ENCODE assay signal across 8 mouse cellular contexts in genomic region chr4:141547299-141547698, GRCm38 (mm10). TPM values are rescaled to one million over a fixed set of nuclear protein-coding genes. Genes with fewer than 3 reads are reported as not detected.
DNase-seq lines count a peak whose midpoint lies in the region; ATAC-seq and TF ChIP-seq lines count a peak whose summit lies in the region.

No protein-coding gene starts in this region.

- H3K9me3 ChIP-seq in kidney, postnatal 0 days (replicated peaks; ENCODE audit: low read length) = no peaks in the 10 kb centered on the region
- H3K9me3 ChIP-seq in intestine, embryonic 16.5 days (ENCODE audit: control insufficient read depth, low read length) = no peaks in the 10 kb centered on the region
- H3K9me3 ChIP-seq in neural tube, embryonic 12.5 days = no peaks in the 10 kb centered on the region

- peak overlapping the region; percentile 100 for H3K27ac ChIP-seq in kidney, postnatal 0 days
- H3K27ac ChIP-seq in cortical plate, adult 2 months (ENCODE audit: insufficient read depth, low read length) = peak overlapping the region; percentile 69
- peak overlapping the region; percentile 100 for H3K27ac ChIP-seq in intestine, embryonic 16.5 days (ENCODE audit: low read length)
- peak overlapping the region; percentile 9; the same call in 1 of the 2 replicates for H3K27ac ChIP-seq in neural tube, embryonic 12.5 days

- TF ChIP-seq CTCF in kidney, postnatal 0 days (IDR thresholded peaks at IDR 0.05; ENCODE audit: low read depth) = no peak
- no peak for TF ChIP-seq CTCF in cortical plate, adult 2 months (IDR thresholded peaks at IDR 0.05; ENCODE audit: extremely low read depth, insufficient read depth, low read length)

- peak overlapping the region; percentile 98; the same call in 1 of the 2 replicates for H3K9ac ChIP-seq in kidney, postnatal 0 days (ENCODE audit: low read depth, low read length)
- peak overlapping the region; percentile 99 for H3K9ac ChIP-seq in intestine, embryonic 16.5 days (ENCODE audit: low read depth, low read length)
- H3K9ac ChIP-seq in neural tube, embryonic 12.5 days = peak overlapping the region; percentile 88

- H3K27me3 ChIP-seq in kidney, postnatal 0 days (ENCODE audit: insufficient read depth, low read length) = no peaks in the 10 kb centered on the region
- no peaks in the 10 kb centered on the region for H3K27me3 ChIP-seq in intestine, embryonic 16.5 days (replicated peaks; ENCODE audit: control insufficient read depth, insufficient read depth, low read length)
- H3K27me3 ChIP-seq in neural tube, embryonic 12.5 days (replicated peaks) = no peaks in the 10 kb centered on the region

- WGBS in kidney, postnatal 0 days = 14% methylated on average over 9 of the region's 9 CpGs
- 13% methylated on average over 9 of the region's 9 CpGs for whole genome bisulfite sequencing in intestine, embryonic 16.5 days
- WGBS in neural tube, embryonic 12.5 days = 27% methylated on average over 9 of the region's 9 CpGs

- no peak for DNase-seq in kidney, postnatal 0 days (ENCODE audit: low spot score)
- no peak for DNase-seq in kidney, postnatal 14 days
- no peak for DNase-seq in right cerebral cortex, adult 18-20 months
- no peak for DNase-seq in gastrocnemius, adult 8-10 months (ENCODE audit: low spot score in 2 of 2)
- DNase-seq in frontal cortex, postnatal 14 days (ENCODE audit: low spot score in 2 of 2) = no peak

- no peak for TF ChIP-seq POLR2A in cortical plate, adult 2 months (IDR thresholded peaks at IDR 0.05; ENCODE audit: extremely low read depth, insufficient read depth, low read length)

- no peaks in the 10 kb centered on the region; the same call in 1 of the 2 replicates for H3K4me1 ChIP-seq in kidney, postnatal 0 days (replicated peaks; ENCODE audit: insufficient read depth, low read length)
- no peaks in the 10 kb centered on the region for H3K4me1 ChIP-seq in cortical plate, adult 2 months (ENCODE audit: control insufficient read depth, insufficient read depth, low read length)
- H3K4me1 ChIP-seq in intestine, embryonic 16.5 days (ENCODE audit: control insufficient read depth, insufficient read depth, low read length) = peaks cover 11% of the 10 kb centered on the region
- H3K4me1 ChIP-seq in neural tube, embryonic 12.5 days = peaks cover 9% of the 10 kb centered on the region

- no peaks in the 10 kb centered on the region for H3K36me3 ChIP-seq in kidney, postnatal 0 days (ENCODE audit: insufficient read depth, low read length)
- no peaks in the 10 kb centered on the region for H3K36me3 ChIP-seq in intestine, embryonic 16.5 days (ENCODE audit: control insufficient read depth, insufficient read depth, low read length)
- no peaks in the 10 kb centered on the region for H3K36me3 ChIP-seq in neural tube, embryonic 12.5 days

- H3K4me2 ChIP-seq in kidney, postnatal 0 days (ENCODE audit: low read length) = peak overlapping the region; percentile 78
- peak overlapping the region; percentile 63 for H3K4me2 ChIP-seq in intestine, embryonic 16.5 days (ENCODE audit: low read depth, low read length)
- H3K4me2 ChIP-seq in neural tube, embryonic 12.5 days (replicated peaks) = peak overlapping the region; percentile 91

- H3K4me3 ChIP-seq in kidney, postnatal 0 days (replicated peaks; ENCODE audit: low read depth, low read length) = peak overlapping the region; percentile 78
- peak overlapping the region; percentile 91; the same call in 1 of the 2 replicates for H3K4me3 ChIP-seq in cortical plate, adult 2 months (ENCODE audit: insufficient read depth, low read length)
- H3K4me3 ChIP-seq in intestine, embryonic 16.5 days (ENCODE audit: low read length) = peak overlapping the region; percentile 78
- H3K4me3 ChIP-seq in neural tube, embryonic 12.5 days = peak overlapping the region; percentile 73

- ATAC-seq in kidney, postnatal 0 days (replicated peaks; ENCODE audit: low FRiP score, low read depth) = no peak
- ATAC-seq in intestine, embryonic 16.5 days = no peak
- no peak for ATAC-seq in neural tube, embryonic 12.5 days (ENCODE audit: low FRiP score, low read depth)

RNA-seq across cellular contexts. Expression of gene Spen, which starts 8.9 kb away (rescaled TPM):
- 6.2 and 6.6 TPM in 2 replicates for polyA plus RNA-seq in kidney, postnatal 0 days (2015; fragmentation: Nextera tagmentation; extraction: Ambion mirVana)
- polyA plus RNA-seq in cortical plate, adult 2 months (2012; rRNA removed) = 12.4 and 13.0 TPM in 2 replicates
- 6.2 and 6.3 TPM in 2 replicates for polyA plus RNA-seq in intestine, embryonic 16.5 days (2015; fragmentation: Nextera tagmentation; extraction: Ambion mirVana)
- 21.1 and 21.3 TPM in 2 replicates for polyA plus RNA-seq in neural tube, embryonic 12.5 days (2016; fragmentation: Nextera tagmentation; extraction: Ambion mirVana)
- 10 to 100 TPM; 17.0 to 23.9 (median 23.5) TPM for total RNA-seq in gastrocnemius, adult 8-10 months (2022)

RNA-seq across cellular contexts. Expression of gene Fblim1, which starts 58.6 kb away (rescaled TPM):
- polyA plus RNA-seq in kidney, postnatal 0 days (2015; fragmentation: Nextera tagmentation; extraction: Ambion mirVana) = 58.1 and 64.6 TPM in 2 replicates
- polyA plus RNA-seq in cortical plate, adult 2 months (2012; rRNA removed) = 1.0 and 1.3 TPM in 2 replicates
- polyA plus RNA-seq in intestine, embryonic 16.5 days (2015; fragmentation: Nextera tagmentation; extraction: Ambion mirVana) = 63.8 and 66.2 TPM in 2 replicates
- 30.6 and 37.0 TPM in 2 replicates for polyA plus RNA-seq in neural tube, embryonic 12.5 days (2016; fragmentation: Nextera tagmentation; extraction: Ambion mirVana)
- total RNA-seq in gastrocnemius, adult 8-10 months (2022) = 1 to 10 TPM in 2 of 4 experiments, under 1 TPM in 2; 0.46 to 2.2 (median 0.94) TPM

Comparison
In these comparisons a context has a peak if more than half of its experiments do, and no peak if none do; other contexts are left out.
1. H3K27ac ChIP-seq: peak in every context shown above with its lines; median percentile 100 in kidney, postnatal 0 days; 100 in intestine, embryonic 16.5 days; 69 in cortical plate, adult 2 months; 9 in neural tube, embryonic 12.5 days.
2. RNA of gene Fblim1, which starts 58.6 kb away (polyA plus RNA-seq): 63.8 to 66.2 TPM in intestine, embryonic 16.5 days, 58.1 to 64.6 TPM in kidney, postnatal 0 days and 30.6 to 37.0 TPM in neural tube, embryonic 12.5 days; 1.0 to 1.3 TPM in cortical plate, adult 2 months; every median in the first group is over 10 times any median in the second.
3. Peak in every context shown above with its lines, with median percentiles within 50 percentile points of each other: H3K4me2 ChIP-seq, H3K4me3 ChIP-seq and H3K9ac ChIP-seq.